Mouse (Mus musculus): ENCODE measurements around the gene 1700003F12Rik. TPM values are rescaled to one million over a fixed set of nuclear protein-coding genes. Genes with fewer than 3 reads are reported as not detected.

Gene 1700003F12Rik
- polyA plus RNA-seq (2015; fragmentation: Nextera tagmentation; extraction: Ambion mirVana) = 1.1 and 2.6 TPM in 2 replicates

GRCm38 (mm10) chr2:154546711-154547110 lies at the start of gene 1700003F12Rik:
Gene 1700003F12Rik, plus strand, starts transcription at chr2:154547085.
- peak; percentile 1 for DNase-seq (ENCODE audit: low spot score)

GRCm38 (mm10) chr2:154498571-154498970 lies 48.3 kb upstream of the 1700003F12Rik start:
- DNase-seq (ENCODE audit: low spot score) = no peak

DNA sequence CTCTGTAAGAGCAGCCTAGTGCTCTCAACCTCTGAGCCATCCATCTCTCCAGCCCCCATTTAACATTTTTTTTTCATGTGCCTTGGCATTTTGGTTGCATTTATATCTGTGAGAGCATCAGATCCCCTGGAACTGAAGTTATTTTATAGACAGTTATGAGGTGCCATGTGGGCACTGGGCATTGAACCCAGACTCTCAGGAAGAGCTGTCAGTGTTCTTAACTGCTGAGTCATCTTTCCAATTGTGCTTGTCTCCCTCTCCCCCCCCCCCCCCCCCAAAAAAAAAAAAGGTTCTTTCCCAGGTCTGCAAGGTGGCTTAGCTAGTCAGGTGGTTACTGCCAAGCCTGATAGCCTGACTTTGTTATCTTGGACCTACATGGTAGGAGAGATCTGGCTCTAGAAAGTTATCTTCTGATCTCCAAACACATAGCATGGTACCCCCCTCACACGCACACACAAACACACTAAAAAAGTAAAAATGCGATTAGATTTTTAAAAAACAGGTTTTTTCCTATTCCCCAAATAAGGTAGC lies 47.1 kb upstream of the 1700003F12Rik start:
- DNase-seq (ENCODE audit: low spot score) = no peak

DNA sequence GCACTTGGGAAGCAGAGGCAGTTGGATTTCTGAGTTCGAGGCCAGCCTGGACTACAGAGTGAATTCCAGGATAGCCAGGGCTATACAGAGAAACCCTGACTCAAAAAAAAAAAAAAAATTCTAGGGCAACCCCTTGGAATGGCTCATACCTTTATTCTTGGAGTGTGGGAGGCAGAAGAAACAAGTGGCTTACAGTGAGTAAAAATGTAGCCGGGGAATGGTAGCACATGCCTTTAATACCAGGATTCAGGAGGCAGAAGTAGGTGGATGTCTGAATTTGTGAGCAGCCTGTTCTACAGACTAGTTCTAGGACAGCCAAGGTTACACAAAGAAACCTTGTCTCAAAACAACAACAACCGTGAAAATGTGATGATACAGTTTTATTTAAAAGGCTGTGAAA lies 46.1 kb upstream of the 1700003F12Rik start:
- DNase-seq (ENCODE audit: low spot score) = no peak

DNA sequence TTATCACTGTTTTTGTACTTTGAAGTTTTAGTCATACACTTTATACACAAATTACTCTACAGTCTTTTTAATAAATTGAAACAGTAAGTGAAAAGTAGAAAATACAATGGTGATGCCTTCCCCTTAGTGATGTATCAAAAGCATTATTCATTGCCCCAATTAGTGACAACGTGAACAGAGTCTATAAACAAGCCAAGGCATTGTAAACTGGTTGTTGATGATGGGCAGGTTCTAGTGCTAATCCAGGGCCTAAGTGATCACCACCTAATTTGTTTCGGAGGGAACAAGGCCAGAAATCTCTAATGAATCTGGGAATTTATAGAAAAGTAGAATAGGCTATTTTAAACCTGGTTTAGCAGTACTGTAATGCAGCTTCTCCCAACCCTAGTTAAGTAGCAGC lies 39.8 kb upstream of the 1700003F12Rik start:
- DNase-seq (ENCODE audit: low spot score) = no peak

GRCm38 (mm10) chr2:154507566-154508283 lies 39.2 kb upstream of the 1700003F12Rik start:
- peak; percentile 32 for DNase-seq (ENCODE audit: low spot score)

GRCm38 (mm10) chr2:154508450-154508849 lies 38.4 kb upstream of the 1700003F12Rik start:
- DNase-seq (ENCODE audit: low spot score) = no peak

- no peak for DNase-seq (ENCODE audit: low spot score)
Observed at GRCm38 (mm10) chr2:154510141-154510540, 36.7 kb upstream of the 1700003F12Rik start.

DNA sequence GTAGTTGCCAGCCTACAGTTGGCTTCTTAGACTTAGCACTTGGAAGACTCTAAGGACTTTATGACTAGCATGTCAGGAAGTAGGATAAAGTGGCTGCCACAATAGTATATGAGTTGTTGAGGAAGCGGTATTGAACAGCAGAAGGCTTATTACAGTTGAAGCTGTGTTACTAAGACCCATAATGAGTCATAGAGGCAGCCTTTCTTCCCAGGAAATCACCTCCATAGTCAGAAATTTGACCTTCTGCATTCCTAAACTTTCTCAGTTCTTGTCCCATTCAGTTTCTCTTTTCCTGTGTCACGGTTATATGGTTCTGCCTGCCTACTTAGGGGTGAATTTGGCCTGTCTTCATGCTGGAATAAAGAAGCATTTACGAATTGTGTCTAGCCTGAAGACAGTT lies 29.9 kb upstream of the 1700003F12Rik start:
- no peak for DNase-seq (ENCODE audit: low spot score)

- DNase-seq (ENCODE audit: low spot score) = no peak
Observed at GRCm38 (mm10) chr2:154517424-154517823, 29.5 kb upstream of the 1700003F12Rik start.

DNA sequence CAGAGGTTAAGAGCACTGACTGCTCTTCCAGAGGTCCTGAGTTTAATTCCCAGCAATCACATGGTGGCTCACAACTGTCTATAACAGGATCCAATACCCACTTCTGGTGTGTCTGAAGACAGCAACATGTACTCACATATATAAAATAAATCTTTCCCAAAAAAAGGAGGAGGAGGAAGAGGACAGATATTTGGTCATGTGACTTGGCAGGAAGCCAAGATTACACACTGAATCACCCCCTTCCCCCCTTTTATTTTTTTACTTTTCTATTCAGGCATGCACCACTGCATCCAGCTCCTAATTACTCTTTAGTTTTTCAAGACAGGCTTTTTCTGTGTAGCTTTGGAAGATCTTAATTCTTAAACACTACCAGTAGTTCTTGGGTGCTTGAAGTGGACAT lies 25.4 kb upstream of the 1700003F12Rik start:
- DNase-seq (ENCODE audit: low spot score) = no peak

- DNase-seq (ENCODE audit: low spot score) = no peak
Observed at GRCm38 (mm10) chr2:154522334-154522733, 24.6 kb upstream of the 1700003F12Rik start.

- DNase-seq (ENCODE audit: low spot score) = no peak
Observed at GRCm38 (mm10) chr2:154525285-154525684, 21.6 kb upstream of the 1700003F12Rik start.

GRCm38 (mm10) chr2:154526531-154526930 lies 20.4 kb upstream of the 1700003F12Rik start:
- no peak for DNase-seq (ENCODE audit: low spot score)

GRCm38 (mm10) chr2:154532888-154533287 lies 14.0 kb upstream of the 1700003F12Rik start:
- no peak for DNase-seq (ENCODE audit: low spot score)

- DNase-seq (ENCODE audit: low spot score) = no peak
Observed at GRCm38 (mm10) chr2:154534704-154535270, 12.1 kb upstream of the 1700003F12Rik start.

DNA sequence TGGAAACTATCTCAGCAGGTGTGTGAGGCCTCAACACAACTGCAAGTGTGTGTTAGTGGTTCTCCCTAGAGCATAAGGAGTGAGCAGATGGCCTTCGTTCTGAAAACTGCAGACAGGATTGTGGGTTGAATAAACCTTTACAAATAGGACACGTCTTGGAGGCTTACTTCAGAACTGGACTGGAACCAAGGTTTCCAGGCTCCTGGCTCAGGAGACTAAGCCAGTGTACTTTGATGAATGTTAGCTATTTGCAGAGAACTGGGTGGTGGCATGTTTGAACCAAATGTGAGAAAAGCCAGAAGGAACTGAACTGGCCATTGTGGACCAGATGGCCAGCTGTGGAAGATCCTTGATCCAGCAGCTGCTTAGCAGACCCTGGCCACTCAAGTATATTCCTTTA lies 8.6 kb upstream of the 1700003F12Rik start:
- no peak for DNase-seq (ENCODE audit: low spot score)

- no peak for DNase-seq (ENCODE audit: low spot score)
Observed at GRCm38 (mm10) chr2:154538710-154539109, 8.2 kb upstream of the 1700003F12Rik start.

GRCm38 (mm10) chr2:154539720-154540119 lies 7.2 kb upstream of the 1700003F12Rik start:
- DNase-seq (ENCODE audit: low spot score) = peak; percentile 47

DNA sequence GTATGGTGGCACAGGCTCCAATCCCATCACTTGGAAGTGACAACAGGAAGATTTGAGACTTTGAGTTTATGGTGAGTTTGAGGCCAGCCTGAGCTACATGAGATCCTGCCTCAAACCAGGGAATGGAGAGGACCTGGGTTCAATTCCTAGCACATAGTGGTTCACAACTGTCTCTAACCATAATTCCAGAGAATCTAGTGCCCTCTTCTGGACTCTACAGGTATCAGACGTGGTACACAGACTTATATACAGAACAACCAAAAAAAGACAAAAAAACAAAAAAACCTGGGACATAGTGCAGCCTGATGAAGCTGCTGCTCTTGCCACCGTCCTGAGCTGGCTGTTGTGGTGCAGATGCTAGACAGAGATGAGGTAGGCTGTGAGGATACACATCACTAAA lies 5.3 kb upstream of the 1700003F12Rik start:
- DNase-seq (ENCODE audit: low spot score) = no peak

GRCm38 (mm10) chr2:154543567-154544347 lies 3.1 kb upstream of the 1700003F12Rik start:
- no peak for DNase-seq (ENCODE audit: low spot score)

DNA sequence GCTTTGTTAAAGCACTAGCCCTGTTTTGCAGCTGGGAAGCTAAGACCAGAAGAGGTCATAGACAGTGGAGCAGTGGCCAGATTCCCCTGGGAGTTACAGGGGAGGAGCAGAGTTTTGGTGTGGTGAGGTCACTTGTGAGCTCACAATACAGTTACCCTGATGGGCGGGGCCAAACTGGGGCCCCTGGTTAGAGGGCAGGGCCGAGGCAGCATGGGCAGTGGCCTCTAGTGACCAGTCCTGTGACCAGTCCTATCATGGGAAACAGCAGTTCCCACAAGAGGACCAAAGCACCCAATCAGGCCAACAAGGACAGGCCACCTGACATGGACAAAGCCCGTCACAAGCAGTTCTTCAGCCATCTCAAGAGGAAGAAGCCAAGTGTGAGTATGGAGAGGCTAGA lies 1.8 kb downstream of the 1700003F12Rik start:
- DNase-seq (ENCODE audit: low spot score) = no peak
